Mouse (Mus musculus): ENCODE measurements around the gene Efl1. TPM values are rescaled to one million over a fixed set of nuclear protein-coding genes. Genes with fewer than 3 reads are reported as not detected.

Gene Efl1
- polyA plus RNA-seq, 1 experiment from 2014 or later, result 21.1 TPM

DNA sequence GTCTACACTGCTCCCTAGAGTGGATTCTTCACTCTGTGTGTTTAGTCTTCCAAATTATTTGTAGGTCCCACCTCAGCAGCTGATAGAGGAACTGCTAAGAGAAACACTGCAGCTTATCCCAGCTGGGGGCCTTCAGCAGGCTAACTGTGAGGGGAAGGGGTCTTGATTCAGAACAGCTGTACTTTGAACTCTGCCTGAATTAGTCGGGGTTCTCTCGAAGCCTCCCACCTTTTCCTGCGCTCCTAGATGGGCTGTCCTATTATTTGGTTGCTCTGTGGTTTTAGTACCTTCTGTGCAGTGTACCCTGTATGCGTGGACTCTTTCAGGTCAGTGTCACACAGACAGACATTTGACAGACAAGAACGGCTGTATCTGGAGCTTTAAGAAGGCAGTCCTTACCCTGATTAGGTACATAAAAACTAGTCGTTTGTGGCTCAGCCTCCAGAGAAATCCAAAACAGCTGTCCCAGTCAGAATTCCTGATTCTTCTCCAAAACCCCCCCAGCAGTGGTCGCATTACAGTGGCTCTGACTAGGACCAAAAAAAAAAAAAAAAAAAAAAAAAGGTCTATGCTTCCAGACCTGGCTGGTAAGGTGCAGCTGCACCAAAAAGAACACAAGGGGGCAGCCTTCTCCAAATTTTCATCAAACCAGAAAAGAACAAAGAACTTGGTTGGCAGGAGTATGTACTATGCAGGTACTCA is 66.9 kb downstream of the Efl1 start:
- WGBS, result 35% methylated on average over 7 of the region's 7 CpGs
- H3K9ac ChIP-seq (ENCODE audit: low read length), result no peak overlapping the region
- no peaks in the 10 kb centered on the region for H3K9me3 ChIP-seq (ENCODE audit: control insufficient read depth, low read length)
- no peak overlapping the region for H3K4me3 ChIP-seq (ENCODE audit: low read length)
- H3K4me1 ChIP-seq (replicated peaks; ENCODE audit: control insufficient read depth, insufficient read depth, low read length), result 0 out of 2 replicates have a peak, but pooled peaks cover 2% of the 10 kb centered on the region
- H3K27ac ChIP-seq (ENCODE audit: low read length), result no peak overlapping the region
- H3K36me3 ChIP-seq (ENCODE audit: control insufficient read depth, insufficient read depth, low read length), result no peaks in the 10 kb centered on the region
- ATAC-seq (ENCODE audit: low read depth), result peak; percentile 87
- no peaks in the 10 kb centered on the region for H3K27me3 ChIP-seq (ENCODE audit: control insufficient read depth, insufficient read depth, low read depth, low read length)
- no peak overlapping the region for H3K4me2 ChIP-seq (ENCODE audit: low read depth, low read length)

DNA sequence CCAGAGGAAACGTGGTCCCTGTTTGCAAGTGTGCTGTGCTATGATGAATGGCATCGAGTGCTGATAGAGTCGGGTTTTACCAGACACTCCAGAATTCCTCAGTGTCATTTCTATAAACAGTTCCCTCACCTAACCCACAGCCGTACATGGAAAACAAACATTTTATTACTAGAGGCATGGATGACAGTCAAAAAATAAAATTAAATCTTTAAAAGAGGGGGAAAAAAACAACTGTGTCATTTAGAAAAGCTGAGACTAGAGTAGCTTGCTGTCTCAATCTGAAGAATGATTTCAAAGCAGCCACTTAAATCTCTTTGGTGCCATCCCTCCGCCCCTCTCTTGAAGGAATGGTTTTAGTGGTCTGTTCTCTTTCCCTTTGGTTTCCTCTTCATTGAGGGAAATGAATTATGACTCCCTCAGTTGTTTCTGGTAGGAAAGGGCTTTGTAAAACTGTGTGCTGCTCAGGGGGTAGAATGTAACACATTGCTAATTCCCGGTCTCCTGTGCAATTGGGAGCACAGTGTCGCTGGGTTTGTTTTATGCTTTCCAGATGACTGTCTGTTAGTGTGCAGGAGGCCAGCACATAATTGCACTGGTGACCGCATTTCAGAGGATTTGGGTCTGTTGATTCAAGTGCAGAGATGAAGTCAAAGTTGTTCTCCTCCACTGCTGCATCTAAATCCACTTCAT is 67.6 kb downstream of the Efl1 start:
- H3K27ac ChIP-seq (ENCODE audit: low read length), result no peak overlapping the region
- no peak for ATAC-seq (ENCODE audit: low read depth)
- no peaks in the 10 kb centered on the region for H3K27me3 ChIP-seq (ENCODE audit: control insufficient read depth, insufficient read depth, low read depth, low read length)
- no peaks in the 10 kb centered on the region for H3K36me3 ChIP-seq (ENCODE audit: control insufficient read depth, insufficient read depth, low read length)
- no peaks in the 10 kb centered on the region for H3K9me3 ChIP-seq (ENCODE audit: control insufficient read depth, low read length)
- H3K9ac ChIP-seq (ENCODE audit: low read length), result no peak overlapping the region
- H3K4me2 ChIP-seq (ENCODE audit: low read depth, low read length), result no peak overlapping the region
- 42% methylated on average over 8 of the region's 8 CpGs for WGBS
- H3K4me3 ChIP-seq (ENCODE audit: low read length), result no peak overlapping the region
- H3K4me1 ChIP-seq (replicated peaks; ENCODE audit: control insufficient read depth, insufficient read depth, low read length), result peaks cover 5% of the 10 kb centered on the region; the same call in 1 of the 2 replicates

GRCm38 (mm10) chr7:82719285-82719684 is 70.9 kb downstream of the Efl1 start:
- Histone ChIP-seq H3K27ac (ENCODE audit: low read length) (no peak overlapping the region), H3K9ac (ENCODE audit: low read length) (no peak overlapping the region), H3K36me3 (ENCODE audit: control insufficient read depth, insufficient read depth, low read length) (no peaks in the 10 kb centered on the region), H3K4me2 (ENCODE audit: low read depth, low read length) (no peak overlapping the region), H3K9me3 (ENCODE audit: control insufficient read depth, low read length) (no peaks in the 10 kb centered on the region), H3K4me3 (ENCODE audit: low read length) (no peak overlapping the region), H3K4me1 (replicated peaks; ENCODE audit: control insufficient read depth, insufficient read depth, low read length) (peaks cover 5% of the 10 kb centered on the region; the same call in 1 of the 2 replicates), H3K27me3 (ENCODE audit: control insufficient read depth, insufficient read depth, low read depth, low read length) (no peaks in the 10 kb centered on the region)
- no peak for ATAC-seq (ENCODE audit: low read depth)
- WGBS, result 72% methylated on average over 5 of the region's 5 CpGs

DNA sequence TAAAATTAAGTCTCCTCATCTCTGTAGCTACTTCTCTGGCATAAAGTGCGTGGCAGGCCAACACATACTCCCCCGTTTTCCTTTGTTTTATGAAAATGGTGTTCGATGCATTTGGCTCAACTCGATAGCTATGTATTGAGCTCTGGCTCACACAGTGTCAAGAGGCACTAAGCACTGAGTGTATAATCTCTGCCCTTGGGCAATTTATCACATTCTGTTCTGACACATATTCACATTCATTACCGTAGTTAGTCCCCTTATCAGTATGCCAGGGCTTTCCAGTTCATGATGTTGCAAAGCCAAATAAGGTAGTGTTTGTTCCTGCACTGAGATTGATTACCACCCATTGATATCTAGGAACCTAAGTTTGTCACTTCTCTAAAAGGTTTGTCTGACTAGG is 71.3 kb downstream of the Efl1 start:
- Histone ChIP-seq H3K4me3 (ENCODE audit: low read length) (no peak overlapping the region), H3K4me1 (replicated peaks; ENCODE audit: control insufficient read depth, insufficient read depth, low read length) (peaks cover 5% of the 10 kb centered on the region; the same call in 1 of the 2 replicates), H3K9ac (ENCODE audit: low read length) (no peak overlapping the region), H3K9me3 (ENCODE audit: control insufficient read depth, low read length) (no peaks in the 10 kb centered on the region), H3K27me3 (ENCODE audit: control insufficient read depth, insufficient read depth, low read depth, low read length) (no peaks in the 10 kb centered on the region), H3K4me2 (ENCODE audit: low read depth, low read length) (no peak overlapping the region), H3K36me3 (ENCODE audit: control insufficient read depth, insufficient read depth, low read length) (no peaks in the 10 kb centered on the region), H3K27ac (ENCODE audit: low read length) (no peak overlapping the region)
- ATAC-seq (ENCODE audit: low read depth), result no peak
- 66% methylated on average over 5 of the region's 5 CpGs for WGBS

- WGBS, result 59% methylated on average over 7 of the region's 7 CpGs
- Histone ChIP-seq H3K9me3 (ENCODE audit: control insufficient read depth, low read length) (no peaks in the 10 kb centered on the region), H3K4me2 (ENCODE audit: low read depth, low read length) (no peak overlapping the region), H3K27ac (ENCODE audit: low read length) (no peak overlapping the region), H3K36me3 (ENCODE audit: control insufficient read depth, insufficient read depth, low read length) (no peaks in the 10 kb centered on the region), H3K9ac (ENCODE audit: low read length) (no peak overlapping the region), H3K4me1 (replicated peaks; ENCODE audit: control insufficient read depth, insufficient read depth, low read length) (peaks cover 5% of the 10 kb centered on the region; the same call in 1 of the 2 replicates), H3K4me3 (ENCODE audit: low read length) (no peak overlapping the region), H3K27me3 (ENCODE audit: control insufficient read depth, insufficient read depth, low read depth, low read length) (no peaks in the 10 kb centered on the region)
- ATAC-seq (ENCODE audit: low read depth), result no peak
Observed at GRCm38 (mm10) chr7:82720501-82720900, 72.1 kb downstream of the Efl1 start.

GRCm38 (mm10) chr7:82720906-82721305 is 72.5 kb downstream of the Efl1 start:
- Histone ChIP-seq H3K27me3 (ENCODE audit: control insufficient read depth, insufficient read depth, low read depth, low read length) (no peaks in the 10 kb centered on the region), H3K4me2 (ENCODE audit: low read depth, low read length) (no peak overlapping the region), H3K9ac (ENCODE audit: low read length) (no peak overlapping the region), H3K4me1 (replicated peaks; ENCODE audit: control insufficient read depth, insufficient read depth, low read length) (peaks cover 6% of the 10 kb centered on the region; the same call in 1 of the 2 replicates), H3K36me3 (ENCODE audit: control insufficient read depth, insufficient read depth, low read length) (no peaks in the 10 kb centered on the region), H3K4me3 (ENCODE audit: low read length) (no peak overlapping the region), H3K27ac (ENCODE audit: low read length) (no peak overlapping the region), H3K9me3 (ENCODE audit: control insufficient read depth, low read length) (no peaks in the 10 kb centered on the region)
- 27% methylated on average over 7 of the region's 7 CpGs for WGBS
- ATAC-seq (ENCODE audit: low read depth), result no peak

GRCm38 (mm10) chr7:82722486-82723123 is 74.2 kb downstream of the Efl1 start:
- WGBS, result 84% methylated on average over 7 of the region's 7 CpGs
- H3K27ac ChIP-seq (ENCODE audit: low read length), result no peak overlapping the region

DNA sequence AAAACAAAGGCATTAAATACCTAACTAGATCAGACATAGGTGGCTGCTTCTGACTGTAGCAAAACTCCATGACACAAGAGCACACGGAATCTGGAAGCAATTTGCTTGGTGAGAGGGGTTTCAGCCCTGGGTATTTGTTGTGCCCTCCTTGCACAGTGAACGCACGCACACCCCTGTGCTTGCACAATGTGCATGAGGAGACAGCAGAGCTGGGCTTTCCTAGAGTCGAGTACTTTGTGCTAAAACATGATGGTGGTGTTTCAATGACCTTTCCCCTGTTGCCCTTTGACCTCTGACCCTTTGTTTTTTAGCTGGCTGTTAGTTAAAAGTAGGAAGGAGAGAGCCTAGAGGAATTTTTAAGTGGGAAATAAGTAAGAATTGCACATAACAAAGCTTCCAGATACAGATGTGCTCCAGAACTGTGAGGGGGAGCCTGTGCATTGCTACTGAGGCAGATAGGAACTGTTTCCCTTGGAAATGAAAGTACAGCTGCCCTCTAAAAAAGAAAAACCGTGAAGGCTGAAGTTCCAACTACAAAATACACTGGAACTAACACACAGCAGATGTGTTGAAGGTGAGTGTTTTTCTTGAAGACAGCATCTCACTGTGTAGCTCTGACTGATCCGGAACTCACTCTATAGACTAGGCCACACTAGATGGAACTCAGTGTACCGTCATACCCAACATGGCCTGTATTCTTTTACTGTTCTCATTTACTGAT is 74.9 kb downstream of the Efl1 start:
- WGBS, result 79% methylated on average over 7 of the region's 7 CpGs
- Histone ChIP-seq H3K4me3 (ENCODE audit: low read length) (no peak overlapping the region), H3K9ac (ENCODE audit: low read length) (no peak overlapping the region), H3K36me3 (ENCODE audit: control insufficient read depth, insufficient read depth, low read length) (no peaks in the 10 kb centered on the region), H3K27me3 (ENCODE audit: control insufficient read depth, insufficient read depth, low read depth, low read length) (no peaks in the 10 kb centered on the region), H3K4me1 (replicated peaks; ENCODE audit: control insufficient read depth, insufficient read depth, low read length) (peaks cover 14% of the 10 kb centered on the region), H3K9me3 (ENCODE audit: control insufficient read depth, low read length) (no peaks in the 10 kb centered on the region), H3K4me2 (ENCODE audit: low read depth, low read length) (no peak overlapping the region), H3K27ac (ENCODE audit: low read length) (no peak overlapping the region)
- no peak for ATAC-seq (ENCODE audit: low read depth)

More at GRCm38 (mm10) chr7:82722486-82723123, 74.2 kb downstream of the Efl1 start:
- H3K27me3 ChIP-seq (ENCODE audit: control insufficient read depth, insufficient read depth, low read depth, low read length), result no peaks in the 10 kb centered on the region
- H3K4me1 ChIP-seq (replicated peaks; ENCODE audit: control insufficient read depth, insufficient read depth, low read length), result peaks cover 14% of the 10 kb centered on the region
- H3K36me3 ChIP-seq (ENCODE audit: control insufficient read depth, insufficient read depth, low read length), result no peaks in the 10 kb centered on the region
- H3K4me3 ChIP-seq (ENCODE audit: low read length), result no peak overlapping the region
- no peak overlapping the region for H3K9ac ChIP-seq (ENCODE audit: low read length)
- ATAC-seq (ENCODE audit: low read depth), result no peak
- no peak overlapping the region for H3K4me2 ChIP-seq (ENCODE audit: low read depth, low read length)
- no peaks in the 10 kb centered on the region for H3K9me3 ChIP-seq (ENCODE audit: control insufficient read depth, low read length)

DNA sequence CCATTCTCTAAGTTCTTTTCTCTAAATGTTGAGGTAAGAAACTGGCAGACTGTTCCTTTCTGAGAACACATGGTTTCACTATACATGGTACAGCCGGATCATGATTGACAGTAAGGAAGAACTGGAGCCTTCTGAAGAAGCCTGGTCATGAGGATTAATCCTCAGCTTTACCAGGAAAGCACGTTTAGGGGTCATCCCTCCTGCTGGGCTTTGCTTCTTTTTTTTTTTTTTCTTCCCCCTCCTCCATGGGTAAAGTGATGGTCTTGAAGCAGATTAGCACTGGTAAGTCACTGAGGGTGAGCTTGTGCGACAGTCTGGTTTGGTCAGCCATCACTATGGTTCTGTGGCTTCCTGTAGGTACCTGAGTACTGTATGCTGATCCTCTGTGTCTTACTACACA is 76.1 kb downstream of the Efl1 start:
- no peak for ATAC-seq (ENCODE audit: low read depth)
- peaks cover 14% of the 10 kb centered on the region for H3K4me1 ChIP-seq (replicated peaks; ENCODE audit: control insufficient read depth, insufficient read depth, low read length)
- H3K4me3 ChIP-seq (ENCODE audit: low read length), result no peak overlapping the region

More for the DNA sequence above, 76.1 kb downstream of the Efl1 start:
- H3K36me3 ChIP-seq (ENCODE audit: control insufficient read depth, insufficient read depth, low read length), result no peaks in the 10 kb centered on the region
- H3K27ac ChIP-seq (ENCODE audit: low read length), result no peak overlapping the region
- H3K9me3 ChIP-seq (ENCODE audit: control insufficient read depth, low read length), result no peaks in the 10 kb centered on the region
- no peak overlapping the region for H3K4me2 ChIP-seq (ENCODE audit: low read depth, low read length)
- H3K9ac ChIP-seq (ENCODE audit: low read length), result no peak overlapping the region
- no peaks in the 10 kb centered on the region for H3K27me3 ChIP-seq (ENCODE audit: control insufficient read depth, insufficient read depth, low read depth, low read length)
- WGBS, result 70% methylated on average over 3 of the region's 3 CpGs

Data from lung, embryonic 16.5 days (tissue).